Mouse (Mus musculus) spleen, postnatal 14 days (tissue): ENCODE data around the gene Stxbp5l.
"Not testable (repeated sequence)": the region's sequence is repeated elsewhere in the genome, so short reads cannot be mapped to it uniquely, and the experiment has no call there.

Experiments used
- DNase-seq, 2 experiments: peaks; one replicate each; pipeline ENCODE4 v3.0.0; 2021 to 2022; ENCODE audit warnings: low spot score in 2 of 2

Gene Stxbp5l

GRCm38 (mm10) chr16:37384821-37385344 is at the start of gene Stxbp5l:
Gene Stxbp5l (minus strand): TSS chr16:37384962.
- DNase-seq, result peak; percentile 12 to 17

DNA sequence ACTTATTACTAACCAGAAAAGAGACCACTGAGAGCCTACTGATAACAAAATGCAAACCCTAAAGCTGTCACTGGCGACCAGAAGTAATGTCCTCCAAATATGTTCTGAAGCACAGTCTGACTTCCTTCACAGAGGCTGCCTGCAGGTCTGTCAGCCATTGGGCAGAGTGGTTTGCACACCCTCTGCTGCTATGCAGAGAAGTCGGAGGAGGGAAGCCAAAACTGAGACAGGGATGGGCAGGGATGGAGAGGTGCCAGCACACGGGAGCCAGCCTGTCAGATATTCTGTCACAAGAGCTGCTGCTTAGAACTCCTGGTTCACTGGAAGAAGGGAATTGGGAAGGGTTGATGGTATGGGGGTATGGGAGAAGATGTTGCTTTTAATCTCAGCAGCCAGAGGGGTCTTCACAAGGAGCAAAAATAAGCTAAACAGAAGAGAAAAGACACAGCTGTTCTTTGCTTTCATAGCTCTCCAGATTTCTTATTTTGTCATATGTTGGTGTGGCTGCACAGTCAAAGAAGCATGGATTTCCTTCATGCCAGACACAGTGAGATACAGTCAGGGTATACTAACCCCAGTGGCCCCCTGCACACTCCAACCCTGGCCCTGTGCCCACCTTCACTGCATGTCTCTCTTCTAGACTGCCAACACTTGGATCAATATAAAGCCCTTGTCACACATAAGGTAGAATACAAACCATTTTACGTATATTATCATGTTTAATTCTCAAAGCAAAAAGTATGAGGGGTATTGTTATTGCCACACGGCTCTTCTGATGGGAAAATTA is 48.8 kb upstream of the Stxbp5l start:
- no peak for DNase-seq

- DNase-seq, result no peak
These were observed 40.7 kb upstream of the Stxbp5l start for GRCm38 (mm10) chr16:37425434-37425833.

GRCm38 (mm10) chr16:37422874-37423273 is 38.1 kb upstream of the Stxbp5l start:
- DNase-seq, result no peak

DNA sequence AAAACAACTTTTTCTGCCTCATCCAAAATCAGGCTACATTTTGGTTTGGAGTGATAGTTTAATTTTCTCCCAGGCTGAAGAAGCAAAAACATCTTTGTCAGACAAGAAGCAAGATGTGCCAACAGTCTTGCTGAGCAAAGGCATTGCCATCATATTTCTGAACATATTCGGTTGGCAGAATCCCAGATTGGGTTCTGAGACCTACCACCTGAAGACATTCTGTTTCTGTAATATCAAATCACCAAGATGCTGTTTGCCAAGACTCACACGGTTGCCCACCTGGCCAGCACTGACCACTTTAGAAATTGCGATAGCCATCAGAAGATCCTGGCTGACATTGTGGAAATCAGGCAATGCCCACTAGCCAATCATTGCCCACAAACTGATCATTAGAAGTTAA is 37.1 kb upstream of the Stxbp5l start:
- DNase-seq, result no peak

DNA sequence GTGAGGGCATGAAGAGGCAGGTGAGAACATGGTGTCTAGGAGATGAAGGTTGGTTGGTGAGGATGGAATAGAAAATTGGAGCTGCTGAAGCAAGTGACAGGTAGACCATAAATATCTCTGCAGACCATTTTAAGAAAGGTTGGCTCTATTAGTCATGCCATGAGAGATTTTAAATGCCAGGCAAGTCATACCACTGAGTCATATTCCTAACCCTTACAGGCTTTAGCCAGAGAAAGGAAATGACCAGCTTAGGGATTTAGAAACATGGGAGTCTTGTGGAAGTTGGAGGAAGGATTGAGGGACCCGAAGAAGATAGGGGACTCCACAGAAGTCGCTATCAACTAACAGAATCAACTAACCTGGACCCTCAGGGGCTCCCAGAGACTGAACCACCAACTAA is 35.8 kb upstream of the Stxbp5l start:
- DNase-seq, result no peak

DNA sequence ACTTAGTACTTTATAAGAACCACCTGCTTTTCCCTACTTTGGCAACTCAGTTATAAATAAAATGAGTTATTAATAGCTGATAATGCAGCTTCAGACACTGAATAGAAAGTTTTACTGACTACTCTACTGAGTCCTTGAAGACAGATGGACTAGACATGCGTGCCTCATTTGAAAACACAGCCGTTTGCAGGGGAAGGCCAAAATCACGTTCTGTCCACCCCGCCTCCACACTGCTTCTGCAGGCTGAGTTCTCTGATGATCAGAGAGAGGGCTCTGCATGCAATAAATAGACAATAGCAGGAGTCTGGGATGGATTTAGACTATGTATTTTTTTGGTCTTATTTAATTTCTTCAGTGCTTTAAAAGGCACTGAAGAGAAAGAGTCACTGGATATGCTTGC is 20.8 kb upstream of the Stxbp5l start:
- DNase-seq, result no peak

- no peak for DNase-seq
These were observed 20.2 kb upstream of the Stxbp5l start for GRCm38 (mm10) chr16:37404922-37405321.

DNA sequence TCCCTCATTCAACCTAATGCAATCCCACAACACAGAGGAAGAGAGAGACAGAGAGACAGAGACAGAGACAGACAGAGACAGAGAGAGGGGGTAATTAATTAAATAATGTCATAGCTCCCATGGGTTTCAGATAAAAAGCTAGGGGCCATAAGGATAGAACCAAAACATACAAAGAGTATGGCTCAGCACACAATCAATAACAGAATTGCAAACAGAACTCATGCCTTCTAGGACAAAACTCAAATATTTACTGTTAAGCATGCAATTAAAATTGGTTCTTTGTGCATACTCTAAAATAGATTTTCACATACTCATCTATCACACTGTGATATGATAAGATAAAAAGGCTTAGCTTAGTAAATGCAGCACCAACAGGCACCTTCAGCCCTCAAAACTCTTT is 5.2 kb upstream of the Stxbp5l start:
- DNase-seq, result no peak

DNA sequence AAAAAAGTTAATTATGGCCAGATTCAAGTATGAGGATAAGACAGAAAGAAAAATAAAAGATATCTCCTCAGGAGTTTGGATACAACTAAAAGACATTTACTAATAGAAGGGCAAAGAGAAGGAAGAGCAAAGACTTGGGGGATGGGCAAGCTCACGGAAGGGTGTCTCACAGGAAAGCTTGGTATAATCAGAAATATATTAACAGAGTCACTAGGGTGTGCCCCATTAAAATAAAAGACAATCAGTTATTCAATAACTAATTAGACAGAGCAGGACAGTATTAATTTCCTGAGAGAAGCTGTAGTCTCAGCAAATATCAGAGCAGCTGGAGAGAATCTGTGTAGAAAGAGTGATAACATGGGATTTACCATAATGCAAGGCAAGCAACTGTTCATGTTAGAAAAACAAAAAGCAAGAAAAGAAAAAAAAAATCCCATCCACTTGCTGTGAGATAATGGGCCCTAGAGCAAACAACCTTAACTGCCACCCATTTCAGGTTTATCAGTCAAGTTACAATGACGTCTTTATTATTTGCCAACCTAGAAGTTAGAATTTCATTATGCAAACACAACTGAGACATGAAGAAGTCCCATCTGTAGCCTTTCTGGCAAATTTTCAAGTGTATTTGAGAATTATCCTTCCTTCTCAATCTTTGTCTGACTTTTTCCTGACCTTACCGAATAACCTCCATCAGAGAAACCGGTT is 4.6 kb upstream of the Stxbp5l start:
- no peak for DNase-seq

GRCm38 (mm10) chr16:37384369-37384768 is 393 bp downstream of the Stxbp5l start:
- no peak for DNase-seq

DNA sequence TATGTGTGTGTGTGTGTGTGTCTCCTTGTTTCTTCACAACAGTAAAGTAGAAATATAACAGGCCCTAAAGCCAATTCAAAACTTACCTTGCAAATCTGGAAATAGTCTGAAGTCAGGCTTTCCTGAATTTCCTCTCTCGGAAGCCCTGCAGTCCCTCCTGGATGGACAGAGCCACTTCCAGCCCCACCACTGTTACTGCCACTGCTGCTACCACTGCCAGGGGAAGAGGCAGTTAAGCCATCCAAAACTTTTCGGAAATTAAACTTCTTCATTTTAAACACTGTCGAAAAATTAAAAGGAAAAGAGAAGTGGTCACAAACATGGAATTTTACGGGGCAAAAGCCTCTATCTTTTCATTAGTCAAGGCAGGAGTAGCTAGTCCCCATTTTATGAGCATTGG is 1.3 kb downstream of the Stxbp5l start:
- DNase-seq, result no peak

GRCm38 (mm10) chr16:37372716-37373115 is 12.0 kb downstream of the Stxbp5l start:
- no peak for DNase-seq

GRCm38 (mm10) chr16:37367426-37367825 is 17.3 kb downstream of the Stxbp5l start:
- DNase-seq, result no peak

DNA sequence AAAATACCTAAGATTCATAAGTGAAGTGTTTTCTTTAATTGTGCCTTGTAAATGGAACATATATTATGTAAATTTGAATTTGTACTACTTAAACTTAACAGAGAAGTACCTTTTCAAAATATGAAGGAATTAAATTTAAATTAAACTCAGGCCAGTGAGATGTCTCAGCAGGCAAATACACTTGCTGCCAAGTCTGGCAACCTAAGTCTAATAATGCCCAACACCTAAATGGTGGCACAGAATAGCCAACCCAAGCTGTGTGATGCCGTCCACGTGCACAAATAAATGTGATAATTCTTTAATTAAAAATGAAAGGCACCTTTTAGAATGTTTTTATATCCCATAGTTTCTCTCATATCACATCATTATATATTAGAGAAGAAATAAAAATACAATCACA is 20.8 kb downstream of the Stxbp5l start:
- no peak for DNase-seq

DNA sequence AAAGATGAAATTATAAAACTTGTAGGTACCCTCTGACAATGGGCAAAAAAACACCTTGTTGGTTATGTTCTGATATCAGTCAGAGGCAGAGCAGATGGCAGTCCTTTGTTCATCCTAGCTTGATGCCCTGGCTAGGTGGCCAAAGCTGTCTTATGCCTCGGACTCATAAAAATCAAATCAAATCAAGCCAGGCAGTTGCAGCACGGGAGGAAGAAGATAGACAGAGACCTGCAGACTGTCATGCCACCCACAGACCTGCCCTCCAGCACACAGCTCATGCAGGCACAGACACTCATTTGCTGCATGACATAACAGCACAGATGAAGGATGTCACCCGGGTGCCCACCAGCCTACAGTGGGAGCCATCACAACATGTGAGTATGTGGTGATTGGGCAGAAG is 29.1 kb downstream of the Stxbp5l start:
- no peak for DNase-seq

- no peak for DNase-seq
These were observed 37.7 kb downstream of the Stxbp5l start for GRCm38 (mm10) chr16:37347092-37347491.

- DNase-seq, result no peak
These were observed 39.8 kb downstream of the Stxbp5l start for GRCm38 (mm10) chr16:37344960-37345359.

- not testable (repeated sequence) for DNase-seq
These were observed 43.3 kb downstream of the Stxbp5l start for GRCm38 (mm10) chr16:37341446-37341845.

GRCm38 (mm10) chr16:37338177-37338576 is 46.6 kb downstream of the Stxbp5l start:
- DNase-seq, result no peak

DNA sequence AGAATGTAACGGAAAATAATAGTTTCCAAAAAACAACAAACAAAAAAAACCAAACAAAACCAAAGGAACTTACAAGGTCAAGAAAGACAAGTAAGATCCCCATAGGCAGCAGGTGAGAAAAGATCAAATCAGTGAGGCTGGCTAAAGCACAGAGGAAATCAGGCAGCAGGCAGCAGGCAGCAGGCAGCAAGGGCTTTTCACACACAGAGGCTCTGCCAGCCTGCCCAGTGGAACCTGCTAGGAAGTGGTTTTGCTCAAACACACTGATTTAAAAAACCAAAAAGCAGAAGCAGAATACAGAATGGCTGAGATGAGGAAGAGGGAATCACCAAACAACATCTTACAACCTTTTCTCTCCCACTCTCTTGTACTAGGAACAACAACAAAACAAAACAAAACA is 47.2 kb downstream of the Stxbp5l start:
- DNase-seq, result no peak

- DNase-seq, result no peak
These were observed 80.3 kb downstream of the Stxbp5l start for GRCm38 (mm10) chr16:37304441-37304840.

DNA sequence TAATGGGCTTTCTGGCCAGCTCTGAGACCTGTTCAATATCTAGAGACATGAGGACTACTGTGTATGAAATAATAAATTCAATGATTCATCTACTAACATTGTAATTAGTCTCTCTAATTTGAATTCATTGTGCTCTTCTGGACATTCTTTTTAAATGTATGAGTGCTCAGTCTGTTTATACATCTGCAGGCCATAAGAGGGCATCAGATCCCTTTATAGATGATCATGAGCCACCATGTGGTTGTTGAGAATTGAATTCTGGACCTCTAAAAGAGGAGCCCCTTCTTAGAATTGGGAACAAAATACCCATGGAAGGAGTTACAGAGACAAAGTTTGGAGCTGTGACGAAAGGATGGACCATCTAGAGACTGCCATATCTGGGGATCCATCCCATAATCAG is 92.2 kb downstream of the Stxbp5l start:
- no peak for DNase-seq
